Mouse (Mus musculus) fibroblast of lung, adult 2 months (primary cell): ENCODE measurements around the gene Tbx2.

Source experiments
- DNase-seq: peaks from one replicate; pipeline ENCODE4 v3.0.0-alpha.2; 2011; ENCODE audit warnings: low read depth

The Tbx2 gene

GRCm38 (mm10) chr11:85832231-85832924 is at the start of gene Tbx2:
TSS of gene Tbx2 (plus strand) at chr11:85832551.
- no peak for DNase-seq

DNA sequence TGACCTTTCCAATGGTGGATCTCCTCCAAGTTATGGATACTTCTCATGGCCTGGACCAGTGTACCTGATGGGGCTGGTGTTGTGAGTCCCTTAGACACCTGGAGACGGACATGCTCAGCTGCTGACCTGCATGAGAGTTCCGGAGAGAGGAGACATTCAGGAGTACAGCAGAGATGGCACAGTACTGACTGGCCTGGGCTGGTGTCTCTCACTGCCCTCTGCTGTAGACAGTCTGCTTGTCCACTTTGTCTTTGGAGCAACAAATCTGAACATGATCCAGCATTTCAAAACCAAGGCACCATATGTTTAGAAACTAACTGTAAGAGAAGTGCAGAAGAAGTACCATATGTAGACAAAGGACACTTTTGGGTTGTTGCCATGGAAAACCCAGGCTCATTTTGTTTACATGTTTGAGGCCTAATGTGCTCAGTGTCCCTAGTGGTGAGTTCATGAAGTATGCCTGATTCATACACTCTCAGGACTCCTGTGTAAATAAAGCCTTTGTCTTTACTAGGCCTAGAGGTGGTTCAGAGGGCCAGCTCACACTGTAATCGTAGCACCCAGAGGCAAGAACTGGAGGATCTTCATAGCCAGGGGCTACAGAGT is 46.1 kb upstream of the Tbx2 start:
- DNase-seq, result peak; percentile 51

DNA sequence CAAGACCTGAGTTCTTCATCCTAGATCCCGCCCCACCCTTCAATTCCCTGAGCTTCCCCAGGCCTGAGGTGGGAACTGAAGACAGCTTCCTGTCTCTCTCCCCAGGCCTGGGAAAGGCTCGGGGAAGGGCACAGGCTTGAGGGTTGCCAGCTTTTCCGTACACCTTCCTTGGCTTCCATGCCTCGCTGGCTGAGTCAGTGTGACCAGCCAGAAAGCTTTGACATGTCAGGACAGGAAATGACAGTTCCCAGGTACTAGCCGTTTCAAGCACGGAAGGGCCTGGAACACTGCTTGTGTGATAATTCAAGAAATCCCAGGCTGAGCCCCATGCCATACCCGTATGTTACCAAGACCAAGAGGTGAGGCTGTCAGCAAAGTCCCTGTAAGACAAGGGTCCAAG is 42.6 kb upstream of the Tbx2 start:
- DNase-seq, result no peak

DNA sequence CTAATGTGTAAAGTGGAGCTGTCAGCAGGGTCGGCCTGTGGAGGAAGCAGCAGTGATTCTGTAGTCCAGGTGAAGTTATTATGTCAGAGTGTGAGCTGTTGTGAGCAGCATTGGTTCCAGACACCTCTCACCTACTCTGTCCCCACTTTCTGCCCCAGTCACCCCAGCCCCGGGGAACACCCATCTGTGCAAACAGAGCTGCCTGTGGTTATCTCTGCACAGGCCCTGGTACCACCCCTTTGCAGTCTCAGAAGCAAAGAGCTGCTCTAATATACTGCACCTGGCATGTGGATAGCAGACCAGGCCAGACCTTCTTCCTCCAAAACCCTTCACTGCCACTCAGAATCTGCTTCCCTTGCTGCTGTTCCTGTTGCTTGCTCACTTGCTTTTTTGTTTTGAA is 42.1 kb upstream of the Tbx2 start:
- DNase-seq, result no peak

GRCm38 (mm10) chr11:85791212-85791611 is 41.1 kb upstream of the Tbx2 start:
- no peak for DNase-seq

DNA sequence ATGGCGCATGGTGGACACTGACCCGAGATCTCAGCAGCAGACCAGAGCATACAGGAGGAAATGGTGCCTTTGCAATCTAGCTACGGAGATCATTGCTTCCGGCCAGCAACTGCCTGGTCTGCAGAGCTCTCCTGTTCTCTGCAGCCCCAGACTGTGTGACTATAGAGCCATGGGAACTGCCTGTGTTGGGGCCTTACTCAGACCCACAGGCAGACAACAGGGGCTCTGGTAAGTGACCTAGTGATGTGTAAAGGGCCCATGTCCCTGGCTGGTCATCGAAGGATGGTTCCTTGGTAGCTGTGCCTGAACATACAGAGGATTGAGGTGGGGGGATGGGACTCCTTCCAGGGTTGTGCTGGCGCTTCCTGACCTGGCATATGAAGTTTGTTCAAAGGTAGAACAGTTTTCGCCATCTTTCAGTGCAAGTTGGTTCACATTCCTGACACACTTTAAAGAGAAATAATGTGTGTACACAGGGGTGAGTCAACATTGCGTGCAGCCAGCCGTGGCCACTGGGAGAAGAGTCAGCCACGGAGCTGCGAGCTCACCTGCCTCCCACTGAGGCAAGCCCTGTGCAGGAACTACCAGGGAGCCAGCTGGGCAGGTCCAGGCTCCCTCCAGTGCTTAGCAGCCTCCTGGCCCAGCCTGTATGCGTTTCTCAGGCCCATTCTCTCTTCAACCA is 39.7 kb upstream of the Tbx2 start:
- DNase-seq, result no peak

DNA sequence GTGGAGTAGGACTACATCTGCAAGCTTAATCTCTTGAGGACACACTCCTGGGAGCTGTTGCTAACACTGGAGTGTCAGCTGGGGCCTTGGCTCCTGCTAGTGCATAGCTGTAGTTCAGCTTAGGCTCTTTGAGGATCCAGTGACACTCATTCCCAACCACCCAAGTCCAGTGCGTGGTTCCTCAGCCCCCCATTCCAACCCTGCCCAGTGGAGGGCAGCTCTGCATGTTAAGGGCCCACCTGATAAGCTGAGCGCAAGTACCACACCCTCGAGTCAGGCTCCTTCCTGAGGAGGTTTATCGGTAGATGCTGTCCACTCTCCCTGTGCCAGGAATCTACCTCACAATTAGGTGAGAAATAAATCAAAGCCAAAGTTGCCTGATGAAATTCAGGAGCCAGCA is 32.9 kb upstream of the Tbx2 start:
- no peak for DNase-seq

DNA sequence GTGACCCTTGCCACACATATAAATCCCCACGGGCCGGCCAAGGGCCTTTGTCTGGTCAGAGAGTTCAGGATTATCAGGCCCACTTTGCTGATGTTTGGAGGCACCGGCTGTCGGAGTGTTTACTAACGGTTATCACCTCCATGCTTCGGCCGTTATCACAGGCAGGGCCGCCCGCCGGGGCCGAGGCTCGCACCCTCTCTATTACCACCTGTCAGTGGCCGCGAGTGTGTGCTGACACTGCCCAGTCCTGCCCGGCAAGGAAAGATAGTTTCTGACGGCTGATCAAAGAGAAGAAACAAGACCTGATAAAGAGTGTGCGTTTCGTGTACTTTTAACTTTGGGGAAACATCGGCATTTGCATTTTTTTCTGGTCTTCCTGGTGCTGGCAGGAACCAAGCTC is 32.5 kb upstream of the Tbx2 start:
- DNase-seq, result no peak

DNA sequence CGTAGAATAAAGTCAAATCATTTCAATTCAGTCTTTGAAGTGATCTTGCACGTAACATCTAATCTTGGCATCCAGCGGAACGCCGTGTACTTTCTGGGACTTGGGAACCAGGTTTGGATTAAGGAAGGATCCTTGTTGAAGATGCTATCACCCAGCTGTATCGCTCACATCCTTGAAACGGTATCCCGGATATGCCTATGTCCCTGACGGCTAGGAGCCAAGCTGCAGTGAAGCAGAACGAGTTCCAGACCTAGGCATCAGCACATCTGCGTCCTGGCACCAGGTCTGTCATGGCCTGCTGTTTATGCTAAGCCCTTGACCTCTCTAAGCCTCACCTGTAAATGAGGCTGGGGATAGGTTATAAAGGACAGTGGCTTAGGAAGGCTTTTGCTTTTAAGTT is 32.0 kb upstream of the Tbx2 start:
- DNase-seq, result no peak

DNA sequence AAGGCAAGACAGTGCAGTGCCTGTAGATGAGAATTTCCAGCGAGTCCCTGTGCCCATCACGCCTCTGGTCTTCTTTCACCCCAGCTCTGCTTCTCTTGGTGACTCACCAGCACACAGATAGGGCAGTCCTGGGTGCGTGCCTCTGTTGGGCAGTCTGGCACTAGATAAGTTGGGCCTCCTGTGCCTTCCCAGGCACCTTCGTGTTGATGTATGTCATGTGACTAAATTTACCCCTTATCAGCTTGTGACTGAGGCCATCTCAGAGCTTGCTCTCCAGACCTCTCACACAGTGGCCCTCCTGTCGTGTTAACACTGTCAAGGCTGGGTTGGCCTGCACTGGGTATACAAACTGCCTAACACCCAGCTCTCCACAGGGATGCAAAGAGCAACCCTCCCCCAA is 28.3 kb upstream of the Tbx2 start:
- DNase-seq, result no peak

DNA sequence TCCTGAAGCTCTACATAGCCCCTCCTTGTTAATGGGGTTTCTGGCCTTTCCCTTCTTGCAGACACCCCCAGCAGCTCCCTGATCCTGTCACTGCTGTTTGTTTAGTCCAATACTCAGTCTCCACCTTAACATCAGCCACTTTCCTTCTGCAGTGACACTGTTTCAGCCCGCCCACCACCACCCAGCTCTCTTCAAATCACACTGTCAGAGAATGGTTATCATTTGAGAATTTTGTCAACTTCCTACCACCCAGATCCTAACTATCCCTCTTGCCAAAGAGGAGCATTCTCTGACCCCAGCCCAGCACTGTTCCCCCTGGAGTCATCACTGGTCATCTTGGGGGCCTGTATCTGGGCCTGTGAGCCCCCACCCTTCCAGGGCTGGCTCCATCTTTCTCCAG is 26.6 kb upstream of the Tbx2 start:
- no peak for DNase-seq

DNA sequence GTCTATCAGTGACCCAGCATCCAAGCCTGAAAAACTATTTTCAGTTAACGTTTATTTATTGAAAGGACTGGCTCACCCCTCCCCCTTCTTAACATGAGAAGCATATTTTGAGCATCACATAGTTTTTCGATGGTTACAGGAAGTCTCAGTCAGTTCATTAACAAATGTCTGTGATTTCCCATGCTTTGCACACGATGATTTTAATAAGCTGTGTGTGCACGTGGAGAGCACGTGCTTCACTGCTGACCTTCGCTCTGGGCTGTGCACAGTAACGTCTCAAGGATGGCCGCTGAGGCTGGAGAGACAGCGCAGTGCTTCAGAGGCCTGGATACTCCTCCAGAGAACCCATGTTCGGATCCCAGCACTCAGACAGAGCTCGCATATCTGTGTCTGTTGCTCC is 25.0 kb upstream of the Tbx2 start:
- DNase-seq, result no peak

GRCm38 (mm10) chr11:85811229-85811628 is 21.1 kb upstream of the Tbx2 start:
- DNase-seq, result no peak

DNA sequence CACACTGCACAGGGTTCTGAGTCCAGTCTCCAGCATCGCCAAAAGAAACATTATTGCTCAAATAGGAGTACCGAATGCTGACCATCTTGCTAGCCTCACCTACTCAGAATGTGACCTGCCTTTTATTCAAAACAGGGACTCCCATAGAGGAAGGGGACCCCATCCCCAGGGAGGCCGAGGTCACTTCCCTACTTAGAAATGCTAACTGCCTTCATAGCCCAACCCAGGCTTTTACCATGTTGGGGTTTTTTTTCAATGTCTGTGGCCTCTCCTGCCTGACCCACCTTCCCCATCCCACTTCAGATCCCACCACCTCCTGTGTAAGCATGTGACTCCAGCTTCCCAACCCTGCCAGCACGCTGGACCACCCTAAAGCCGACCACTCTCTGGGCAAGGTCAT is 20.7 kb upstream of the Tbx2 start:
- no peak for DNase-seq

DNA sequence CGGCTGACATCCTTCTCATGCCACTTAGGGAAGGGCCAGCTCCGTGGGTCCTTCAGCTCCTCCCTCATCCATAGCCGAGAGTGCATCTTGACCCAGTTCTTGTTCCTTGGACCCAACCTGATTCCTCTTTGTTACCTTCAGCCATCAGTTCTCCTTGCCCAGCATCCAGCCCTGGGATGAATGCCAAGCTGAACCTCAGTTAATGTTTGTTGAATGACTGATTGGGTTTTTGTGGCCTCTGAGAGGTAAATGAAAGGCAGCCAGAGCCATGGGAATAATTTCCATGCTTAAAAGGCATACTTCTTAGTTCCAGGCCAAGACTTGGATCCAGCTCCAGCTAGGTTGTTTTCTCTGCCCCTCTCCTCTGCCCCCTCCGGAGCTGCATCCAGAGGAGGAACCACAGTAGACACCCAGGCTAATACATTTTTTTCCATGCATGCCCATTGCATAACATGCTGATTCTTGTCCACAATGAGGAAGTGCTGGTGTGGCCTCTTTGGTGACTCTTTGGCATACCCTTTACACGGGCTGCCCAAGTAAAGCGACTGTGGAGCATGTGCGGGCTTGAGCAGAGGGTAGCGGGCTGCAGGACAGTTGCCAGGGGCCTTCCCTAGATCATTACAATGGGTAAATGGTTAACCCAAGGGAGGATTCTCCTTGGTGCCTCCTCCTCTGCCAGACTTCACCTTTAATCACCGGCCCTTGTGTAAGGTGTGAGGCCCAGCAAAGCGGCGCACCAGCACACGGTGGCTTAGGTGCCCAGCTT is 20.0 kb upstream of the Tbx2 start:
- DNase-seq, result peak; percentile 71

- no peak for DNase-seq
Measured at GRCm38 (mm10) chr11:85814678-85815077, 17.7 kb upstream of the Tbx2 start.

GRCm38 (mm10) chr11:85816471-85816870 is 15.9 kb upstream of the Tbx2 start:
- no peak for DNase-seq

DNA sequence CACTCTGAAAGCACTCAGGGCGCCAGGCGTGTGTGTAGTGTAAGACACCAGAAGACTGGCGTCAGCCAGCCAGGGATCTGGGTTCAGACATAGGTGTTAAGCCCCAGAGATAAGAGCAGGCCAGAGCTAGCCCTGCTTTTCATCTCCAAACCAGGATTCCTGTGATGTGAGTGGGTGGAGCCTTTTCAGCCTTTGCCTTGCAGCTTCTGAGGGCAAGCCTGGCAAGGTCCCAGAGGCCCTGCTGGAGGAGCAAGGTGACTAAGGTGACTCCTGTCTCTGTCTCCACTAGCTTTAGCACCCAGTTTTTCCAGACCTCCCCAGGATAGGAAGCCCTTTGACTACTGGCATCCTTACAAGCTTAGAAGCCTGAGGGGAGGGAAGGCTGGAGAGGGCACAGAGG is 13.9 kb upstream of the Tbx2 start:
- no peak for DNase-seq

DNA sequence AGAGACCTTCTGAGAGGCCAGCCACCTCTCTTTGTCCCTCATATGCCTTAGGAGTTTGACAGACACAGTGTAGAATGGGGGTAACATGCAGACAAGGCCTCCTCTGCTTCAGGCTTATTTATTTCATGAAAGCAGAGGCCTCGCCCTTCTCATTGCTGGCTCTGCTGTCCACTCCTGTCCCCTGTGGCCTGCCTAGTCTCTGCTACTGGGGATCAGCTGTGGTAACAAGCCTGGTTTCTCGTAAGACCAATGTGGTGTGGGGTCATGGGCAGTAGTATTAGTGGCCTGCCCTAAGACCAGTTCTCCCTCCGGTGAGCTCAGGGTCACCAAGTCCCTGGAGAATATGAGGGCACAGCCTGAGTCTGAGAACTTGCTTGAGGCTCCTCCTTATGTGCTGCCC is 11.4 kb upstream of the Tbx2 start:
- no peak for DNase-seq

GRCm38 (mm10) chr11:85821659-85822058 is 10.7 kb upstream of the Tbx2 start:
- no peak for DNase-seq

GRCm38 (mm10) chr11:85823181-85823580 is 9.2 kb upstream of the Tbx2 start:
- DNase-seq, result no peak

- DNase-seq, result no peak
Measured at GRCm38 (mm10) chr11:85823794-85824193, 8.6 kb upstream of the Tbx2 start.

DNA sequence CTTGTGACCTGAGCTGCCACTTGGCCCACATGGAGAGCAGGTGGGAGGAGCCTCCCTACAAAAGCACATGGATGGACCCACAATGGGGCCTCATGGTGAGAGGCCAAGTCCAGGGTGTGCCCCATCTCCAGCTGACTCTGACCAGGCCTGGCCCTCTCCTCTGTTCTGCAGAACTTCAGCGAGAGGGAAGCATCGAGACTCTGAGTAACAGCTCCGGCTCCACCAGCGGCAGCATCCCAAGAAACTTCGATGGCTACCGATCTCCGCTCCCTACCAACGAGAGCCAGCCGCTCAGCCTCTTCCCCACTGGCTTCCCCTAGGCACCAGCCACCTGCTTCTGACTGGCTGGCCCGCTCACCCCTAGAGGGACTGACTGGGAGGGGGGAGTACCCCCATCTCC is 7.3 kb upstream of the Tbx2 start:
- no peak for DNase-seq
